Mouse (Mus musculus): ENCODE measurements around the gene Lpar3. TPM values are rescaled to one million over a fixed set of nuclear protein-coding genes. Genes with fewer than 3 reads are reported as not detected.

Lpar3 gene
- polyA plus RNA-seq, 2 experiments: 0.02 to 0.06 TPM

DNA sequence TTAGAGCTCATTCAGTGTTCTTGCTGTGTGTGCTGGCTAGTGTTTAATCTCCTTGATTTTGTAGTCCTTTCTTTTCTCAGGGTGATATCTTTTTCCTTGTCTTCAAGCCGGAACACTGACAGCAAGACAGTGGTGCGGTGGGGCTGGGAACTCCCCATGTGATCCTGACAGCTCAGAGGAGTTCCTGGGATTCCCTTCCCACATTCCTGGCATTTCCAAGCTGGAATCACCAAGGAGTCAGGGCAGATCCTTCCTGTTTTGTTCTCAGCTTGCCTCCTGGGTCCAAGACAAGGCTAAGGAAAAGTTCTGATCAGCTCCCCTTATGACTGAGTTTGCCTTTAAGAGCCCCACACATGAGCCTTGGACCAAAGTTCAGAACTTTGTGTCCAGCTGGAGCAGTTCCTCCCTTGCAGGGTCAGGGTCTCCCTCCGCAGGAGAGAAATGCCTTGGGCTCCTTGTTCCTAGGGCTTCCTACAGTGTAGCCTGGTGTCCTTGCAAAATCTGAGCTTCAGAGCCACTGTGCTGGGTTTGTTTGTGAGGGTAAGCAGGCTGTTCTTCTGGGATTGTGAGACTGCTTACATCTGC is 33.1 kb downstream of the Lpar3 start:
- no peak for DNase-seq (ENCODE audit: low read depth in 3 of 3, low spot score in 3 of 3)
- 37% methylated on average over 3 of the region's 3 CpGs for WGBS (ENCODE audit: insufficient replicate concordance)
- no peak for ATAC-seq (ENCODE audit: insufficient read depth)
- Histone ChIP-seq H3K9me3 (ENCODE audit: control insufficient read depth, low read length) (no peaks in the 10 kb centered on the region), H3K27me3 (ENCODE audit: control insufficient read depth, insufficient read depth, low read length) (no peaks in the 10 kb centered on the region), H3K27ac (no peak overlapping the region), H3K36me3 (replicated peaks; ENCODE audit: control insufficient read depth, insufficient read depth, low read depth) (no peaks in the 10 kb centered on the region), H3K4me1 (replicated peaks; ENCODE audit: control insufficient read depth in 2 of 2, insufficient read depth in 2 of 2, low read length in 1 of 2) (no peaks in the 10 kb centered on the region), H3K4me2 (ENCODE audit: low read depth) (no peak overlapping the region), H3K9ac (replicated peaks) (no peak overlapping the region), H3K4me3 (ENCODE audit: insufficient read depth in 1 of 2, low read depth in 2 of 2, low read length in 2 of 2) (no peak overlapping the region)
- TF ChIP-seq EP300 (IDR thresholded peaks at IDR 0.05; ENCODE audit: low read depth): no peak
- TF ChIP-seq CTCF (IDR thresholded peaks at IDR 0.05; ENCODE audit: low read depth): no peak

DNA sequence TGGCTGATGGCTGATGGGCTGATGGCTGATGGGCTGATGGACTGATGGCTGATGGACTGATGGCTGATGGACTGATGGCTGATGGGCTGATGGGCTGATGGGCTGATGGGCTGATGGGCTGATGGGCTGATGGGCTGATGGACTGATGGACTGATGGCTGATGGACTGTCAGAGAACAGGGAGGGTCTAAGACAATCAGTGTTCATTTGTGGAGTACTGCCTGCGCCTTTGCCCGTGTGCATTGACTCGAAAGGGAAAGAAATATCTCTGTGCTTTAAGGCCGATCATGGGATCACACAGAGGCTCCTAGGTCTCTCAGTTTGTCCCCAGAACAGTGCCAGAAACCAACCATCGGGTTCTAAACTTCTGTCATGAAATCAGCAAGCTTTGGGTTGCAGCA is 34.4 kb downstream of the Lpar3 start:
- Histone ChIP-seq H3K4me1 (replicated peaks; ENCODE audit: control insufficient read depth in 2 of 2, insufficient read depth in 2 of 2, low read length in 1 of 2) (no peaks in the 10 kb centered on the region), H3K27me3 (ENCODE audit: control insufficient read depth, insufficient read depth, low read length) (no peaks in the 10 kb centered on the region), H3K27ac (no peak overlapping the region), H3K9ac (replicated peaks) (no peak overlapping the region), H3K4me2 (ENCODE audit: low read depth) (no peak overlapping the region), H3K9me3 (ENCODE audit: control insufficient read depth, low read length) (no peaks in the 10 kb centered on the region), H3K36me3 (replicated peaks; ENCODE audit: control insufficient read depth, insufficient read depth, low read depth) (no peaks in the 10 kb centered on the region), H3K4me3 (ENCODE audit: insufficient read depth in 1 of 2, low read depth in 2 of 2, low read length in 2 of 2) (no peak overlapping the region)
- no peak for ATAC-seq (ENCODE audit: insufficient read depth)
- WGBS (ENCODE audit: insufficient replicate concordance): 55% methylated on average over 5 of the region's 5 CpGs
- TF ChIP-seq CTCF (IDR thresholded peaks at IDR 0.05; ENCODE audit: low read depth) (no peak), EP300 (IDR thresholded peaks at IDR 0.05; ENCODE audit: low read depth) (no peak)
- no peak for DNase-seq (ENCODE audit: low read depth in 3 of 3, low spot score in 3 of 3)

DNA sequence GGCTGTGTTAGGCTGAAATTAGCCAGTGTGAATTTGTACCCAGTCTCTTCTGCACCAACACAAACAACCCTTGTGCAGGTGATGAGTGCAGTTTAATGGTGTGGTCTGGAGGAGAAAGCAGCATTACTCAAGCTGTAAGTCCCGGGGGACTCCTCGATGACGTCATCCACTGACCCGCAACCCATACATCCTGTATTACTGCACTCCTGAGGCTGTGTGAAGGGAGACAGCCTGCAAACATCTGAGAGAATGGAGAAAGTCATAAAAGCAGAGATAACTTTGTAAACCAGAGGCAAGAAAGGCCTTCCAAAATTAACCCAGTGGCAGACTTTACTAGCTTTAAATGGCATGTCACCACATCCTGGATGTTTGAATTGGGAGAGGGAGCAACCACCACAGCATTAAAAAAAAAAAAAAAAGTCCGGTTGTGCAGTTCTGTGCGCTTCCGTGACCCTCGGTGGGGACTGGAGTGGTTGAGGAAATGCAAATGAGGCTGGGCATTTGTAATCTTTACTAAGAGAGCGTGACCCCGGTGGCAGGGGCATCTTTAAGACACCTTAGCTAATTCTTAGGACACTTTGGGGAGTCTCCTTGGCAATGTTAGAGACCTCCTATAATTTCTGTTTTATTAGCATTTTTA is 36.8 kb downstream of the Lpar3 start:
- no peaks in the 10 kb centered on the region for H3K9me3 ChIP-seq (ENCODE audit: control insufficient read depth, low read length)
- WGBS (ENCODE audit: insufficient replicate concordance): 27% methylated on average over 10 of the region's 10 CpGs
- no peak for ATAC-seq (ENCODE audit: insufficient read depth)
- DNase-seq (ENCODE audit: low read depth in 3 of 3, low spot score in 3 of 3): no peak
- TF ChIP-seq CTCF (IDR thresholded peaks at IDR 0.05; ENCODE audit: low read depth) (no peak), EP300 (IDR thresholded peaks at IDR 0.05; ENCODE audit: low read depth) (no peak)
- H3K27ac ChIP-seq: no peak overlapping the region
- H3K4me3 ChIP-seq (ENCODE audit: insufficient read depth in 1 of 2, low read depth in 2 of 2, low read length in 2 of 2): no peak overlapping the region
- H3K4me1 ChIP-seq (replicated peaks; ENCODE audit: control insufficient read depth in 2 of 2, insufficient read depth in 2 of 2, low read length in 1 of 2): no peaks in the 10 kb centered on the region
- H3K36me3 ChIP-seq (replicated peaks; ENCODE audit: control insufficient read depth, insufficient read depth, low read depth): no peaks in the 10 kb centered on the region
- no peaks in the 10 kb centered on the region for H3K27me3 ChIP-seq (ENCODE audit: control insufficient read depth, insufficient read depth, low read length)
- H3K9ac ChIP-seq (replicated peaks): no peak overlapping the region
- H3K4me2 ChIP-seq (ENCODE audit: low read depth): no peak overlapping the region

DNA sequence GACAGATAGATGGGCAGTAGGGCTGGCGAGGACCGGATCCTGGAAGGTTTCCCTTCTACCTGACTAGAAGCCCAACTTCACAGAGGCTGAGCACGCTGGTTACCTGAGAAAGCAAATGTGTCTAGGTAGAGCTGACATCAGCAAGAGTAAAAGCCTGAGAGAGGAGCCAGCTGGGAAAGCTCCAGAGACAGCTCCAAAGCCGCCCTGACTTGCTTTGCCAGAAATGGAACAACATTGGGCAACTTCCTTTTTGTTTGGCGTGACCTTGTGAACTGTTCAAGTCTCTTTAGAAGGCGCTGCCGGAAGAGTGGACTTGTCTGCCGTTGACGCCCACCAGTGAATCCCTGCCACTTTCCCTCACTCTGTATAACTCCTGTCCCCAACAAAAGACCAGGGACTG is 39.4 kb downstream of the Lpar3 start:
- H3K4me3 ChIP-seq (ENCODE audit: insufficient read depth in 1 of 2, low read depth in 2 of 2, low read length in 2 of 2): no peak overlapping the region
- 63% methylated on average over 9 of the region's 9 CpGs for WGBS (ENCODE audit: insufficient replicate concordance)
- no peak overlapping the region for H3K27ac ChIP-seq
- H3K36me3 ChIP-seq (replicated peaks; ENCODE audit: control insufficient read depth, insufficient read depth, low read depth): no peaks in the 10 kb centered on the region
- H3K27me3 ChIP-seq (ENCODE audit: control insufficient read depth, insufficient read depth, low read length): no peaks in the 10 kb centered on the region
- no peak for TF ChIP-seq CTCF (IDR thresholded peaks at IDR 0.05; ENCODE audit: low read depth)
- TF ChIP-seq EP300 (IDR thresholded peaks at IDR 0.05; ENCODE audit: low read depth): no peak
- no peak overlapping the region for H3K4me2 ChIP-seq (ENCODE audit: low read depth)
- H3K9me3 ChIP-seq (ENCODE audit: control insufficient read depth, low read length): no peaks in the 10 kb centered on the region
- ATAC-seq (ENCODE audit: insufficient read depth) (no peak), DNase-seq (ENCODE audit: low read depth in 3 of 3, low spot score in 3 of 3) (no peak)
- no peaks in the 10 kb centered on the region for H3K4me1 ChIP-seq (replicated peaks; ENCODE audit: control insufficient read depth in 2 of 2, insufficient read depth in 2 of 2, low read length in 1 of 2)
- no peak overlapping the region for H3K9ac ChIP-seq (replicated peaks)

DNA sequence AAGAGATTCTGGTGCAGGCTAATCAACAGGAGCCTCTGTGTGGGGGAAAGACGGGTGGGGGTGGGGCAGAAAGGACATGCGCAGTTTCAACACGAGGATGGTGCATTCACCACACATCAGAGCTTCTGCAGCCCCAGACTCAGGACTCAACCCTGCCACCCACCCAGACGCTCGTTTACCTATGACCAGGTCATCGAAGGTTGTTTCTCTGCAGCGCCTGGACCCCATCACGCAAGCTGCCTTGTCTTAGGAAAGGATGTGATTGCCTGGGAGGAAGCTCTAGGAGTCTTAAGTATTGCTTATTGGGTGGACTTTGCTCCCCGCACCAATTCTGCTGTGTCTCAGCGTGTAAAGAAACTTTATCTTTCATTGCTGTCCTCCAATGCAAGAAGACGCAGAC is 40.1 kb downstream of the Lpar3 start:
- DNase-seq (ENCODE audit: low read depth in 3 of 3, low spot score in 3 of 3) (no peak), ATAC-seq (ENCODE audit: insufficient read depth) (no peak)
- no peaks in the 10 kb centered on the region for H3K27me3 ChIP-seq (ENCODE audit: control insufficient read depth, insufficient read depth, low read length)
- WGBS (ENCODE audit: insufficient replicate concordance): 68% methylated on average over 11 of the region's 11 CpGs
- no peak overlapping the region for H3K9ac ChIP-seq (replicated peaks)
- no peaks in the 10 kb centered on the region for H3K9me3 ChIP-seq (ENCODE audit: control insufficient read depth, low read length)
- no peak overlapping the region for H3K27ac ChIP-seq
- no peak overlapping the region for H3K4me2 ChIP-seq (ENCODE audit: low read depth)
- H3K36me3 ChIP-seq (replicated peaks; ENCODE audit: control insufficient read depth, insufficient read depth, low read depth): no peaks in the 10 kb centered on the region
- TF ChIP-seq CTCF (IDR thresholded peaks at IDR 0.05; ENCODE audit: low read depth) (no peak), EP300 (IDR thresholded peaks at IDR 0.05; ENCODE audit: low read depth) (no peak)
- H3K4me3 ChIP-seq (ENCODE audit: insufficient read depth in 1 of 2, low read depth in 2 of 2, low read length in 2 of 2): no peak overlapping the region
- H3K4me1 ChIP-seq (replicated peaks; ENCODE audit: control insufficient read depth in 2 of 2, insufficient read depth in 2 of 2, low read length in 1 of 2): no peaks in the 10 kb centered on the region

Data from liver, embryonic 14.5 days (tissue).